Mouse (Mus musculus) thymus, adult 2 months (tissue): Measurements from ENCODE around the gene Fuz.

ENCODE experiments used
- CTCF ChIP-seq: fragments of 200-500 bp; IDR thresholded peaks from 2 replicates; pipeline ENCODE4 v1.5.1; 2012; ENCODE audit warnings: mild to moderate bottlenecking, control low read depth, low read length, moderate library complexity, borderline replicate concordance; ENCODE audit not compliant: control insufficient read depth, poor library complexity, insufficient read depth; ENCODE audit errors: extremely low read depth
- POLR2A ChIP-seq: fragments of 200-500 bp; IDR thresholded peaks from 2 replicates; pipeline ENCODE4 v1.6.1; 2012; ENCODE audit warnings: mild to moderate bottlenecking, low read length, control low read depth, moderate library complexity; ENCODE audit not compliant: control insufficient read depth, poor library complexity, insufficient read depth; ENCODE audit errors: extremely low read depth

DNA sequence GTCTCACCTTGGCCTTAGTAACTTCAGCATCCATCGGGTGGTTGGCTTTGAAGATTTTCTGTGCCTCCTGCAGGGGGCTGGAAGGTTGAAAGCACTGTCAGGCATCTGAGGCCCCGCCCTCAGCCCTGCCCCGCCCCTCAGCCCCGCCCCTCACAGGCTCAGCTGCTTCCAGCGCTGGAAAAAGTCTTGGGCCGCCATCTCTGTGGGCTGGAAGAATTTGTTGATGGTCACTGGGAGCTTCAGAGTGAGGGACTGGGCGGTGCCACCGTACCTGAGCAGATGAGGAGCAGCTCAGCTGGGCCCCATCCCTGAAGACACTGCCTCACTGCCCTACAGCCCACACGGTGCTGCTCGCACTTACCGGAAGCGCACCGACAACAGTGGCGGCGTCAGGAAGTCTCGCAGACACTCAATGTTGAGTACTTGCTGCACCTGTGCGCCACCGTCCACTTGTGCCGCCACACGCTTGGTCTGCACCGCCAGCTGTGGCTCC, 5.4 kb downstream of the Fuz start:
- TF ChIP-seq CTCF: peak; percentile 31; the same call in 1 of the 2 replicates
- peak; percentile 54; the same call in 1 of the 2 replicates for TF ChIP-seq POLR2A
